In the genomic region with DNA sequence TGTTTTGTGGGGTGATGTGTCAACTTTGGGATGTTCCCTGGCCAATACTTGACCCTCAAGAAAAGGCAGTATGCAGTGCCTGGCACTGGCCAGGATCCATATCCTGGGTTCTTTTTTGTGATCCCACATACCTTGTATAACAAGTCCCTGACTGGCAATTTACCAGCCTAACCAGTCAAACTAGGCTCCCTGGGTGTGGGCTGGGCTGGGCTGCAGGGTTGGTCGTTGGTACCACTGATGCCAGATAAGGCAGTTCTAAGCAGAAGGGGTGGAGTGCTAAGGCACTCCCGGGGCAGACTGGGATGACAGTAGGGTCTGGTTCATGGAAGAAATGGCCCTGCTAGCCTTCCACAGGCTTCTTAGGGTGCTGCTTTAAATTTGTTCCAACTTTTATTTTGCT, we compare ENCODE assay signal across 21 mouse cellular contexts. TPM values are rescaled to one million over a fixed set of nuclear protein-coding genes. Genes with fewer than 3 reads are reported as not detected.
DNase-seq lines count a peak whose midpoint lies in the region; ATAC-seq and TF ChIP-seq lines count a peak whose summit lies in the region.
"Had no signal": no experiment of that assay in that cellular context is flagged by ENCODE, and none has a peak within 500 bp of the region (broad histone marks: within the 10 kb centered on the region; RNA-seq: fewer than 3 reads in every experiment).

No protein-coding gene starts in this region.

- peaks cover 27 to 32% of the 10 kb centered on the region in 2 experiments for H3K4me1 ChIP-seq in liver, embryonic 14.5 days (replicated peaks; ENCODE audit: control insufficient read depth in 2 of 2, insufficient read depth in 2 of 2, low read length in 1 of 2)
- 0 out of 2 replicates have a peak, but pooled peaks cover 6% of the 10 kb centered on the region for H3K4me1 ChIP-seq in stomach, embryonic 15.5 days
- peaks cover 15% of the 10 kb centered on the region for H3K4me1 ChIP-seq in midbrain, embryonic 10.5 days

- no peaks in the 10 kb centered on the region for H3K9me3 ChIP-seq in liver, embryonic 14.5 days (ENCODE audit: control insufficient read depth, low read length)
- no peaks in the 10 kb centered on the region for H3K9me3 ChIP-seq in stomach, embryonic 15.5 days
- H3K9me3 ChIP-seq in midbrain, embryonic 10.5 days (replicated peaks): no peaks in the 10 kb centered on the region
- H3K9me3 ChIP-seq: hindbrain, embryonic 15.5 days; limb, embryonic 15.5 days had no signal

- no peak overlapping the region for H3K4me3 ChIP-seq in liver, embryonic 14.5 days (ENCODE audit: insufficient read depth in 1 of 2, low read depth in 2 of 2, low read length in 2 of 2)
- no peak overlapping the region for H3K4me3 ChIP-seq in stomach, embryonic 15.5 days (replicated peaks)
- no peak overlapping the region for H3K4me3 ChIP-seq in midbrain, embryonic 10.5 days
- H3K4me3 ChIP-seq: gastrocnemius, adult 2 months; heart, adult 2 months; hindbrain, embryonic 15.5 days; limb, embryonic 15.5 days had no signal

- TF ChIP-seq EP300 in liver, embryonic 14.5 days (IDR thresholded peaks at IDR 0.05; ENCODE audit: low read depth): no peak

- no peaks in the 10 kb centered on the region; the same call in 1 of the 2 replicates for H3K27me3 ChIP-seq in liver, embryonic 14.5 days (ENCODE audit: control insufficient read depth, insufficient read depth, low read length)
- no peaks in the 10 kb centered on the region; the same call in 1 of the 2 replicates for H3K27me3 ChIP-seq in stomach, embryonic 15.5 days (replicated peaks)
- H3K27me3 ChIP-seq in midbrain, embryonic 10.5 days (ENCODE audit: low read depth, poor library complexity, severe bottlenecking): peaks cover 18% of the 10 kb centered on the region

- no peak for TF ChIP-seq CTCF in liver, embryonic 14.5 days (IDR thresholded peaks at IDR 0.05; ENCODE audit: low read depth)

- H3K27ac ChIP-seq in liver, embryonic 14.5 days: no peak overlapping the region
- H3K27ac ChIP-seq in stomach, embryonic 15.5 days: no peak overlapping the region
- H3K27ac ChIP-seq in midbrain, embryonic 10.5 days (replicated peaks): no peak overlapping the region
- H3K27ac ChIP-seq: gastrocnemius, adult 2 months; heart, adult 2 months; hindbrain, embryonic 15.5 days; limb, embryonic 15.5 days had no signal

- DNase-seq in lung, postnatal 25 days (ENCODE audit: low spot score): peak; percentile 12
- DNase-seq in lung, postnatal 4 days: no peak
- DNase-seq in c-Kit-positive CD71-positive TER-119-positive erythroid progenitor cells, embryonic 14.5 days (ENCODE audit: low spot score): peak; percentile 33
- peak; percentile 28 to 38 (median 33) for DNase-seq in liver, embryonic 14.5 days (ENCODE audit: low read depth in 3 of 3, low spot score in 3 of 3)
- DNase-seq in midbrain, embryonic 10.5 days (ENCODE audit: low spot score): no peak
- DNase-seq in gastrocnemius, adult 8-10 months (ENCODE audit: low spot score in 2 of 2): no peak
- DNase-seq in thymus, postnatal 10 days (ENCODE audit: low spot score in 2 of 2): no peak
- DNase-seq: B cell, adult 2 months; cerebellum, adult 18-20 months; gastrocnemius, adult 2 months; heart, adult 2 months; kidney, adult 11 months; layer of hippocampus, adult 9-11 months; midbrain, embryonic 14.5 days; right cerebral cortex, adult 18-20 months; thymus, adult 2 months had no signal

- no peak overlapping the region; the same call in 1 of the 2 replicates for H3K9ac ChIP-seq in liver, embryonic 14.5 days (replicated peaks)
- no peak overlapping the region for H3K9ac ChIP-seq in stomach, embryonic 15.5 days
- H3K9ac ChIP-seq: hindbrain, embryonic 15.5 days; limb, embryonic 15.5 days had no signal

- 2% methylated on average over 2 of the region's 2 CpGs for WGBS in liver, embryonic 14.5 days (ENCODE audit: insufficient replicate concordance)
- 29% methylated on average over 2 of the region's 2 CpGs for WGBS in stomach, embryonic 15.5 days
- WGBS in midbrain, embryonic 10.5 days: 51% methylated on average over 2 of the region's 2 CpGs

- peak overlapping the region; percentile 42 for H3K4me2 ChIP-seq in liver, embryonic 14.5 days (ENCODE audit: low read depth)
- no peak overlapping the region for H3K4me2 ChIP-seq in stomach, embryonic 15.5 days
- H3K4me2 ChIP-seq: hindbrain, embryonic 15.5 days; limb, embryonic 15.5 days had no signal

- ATAC-seq in liver, embryonic 14.5 days (ENCODE audit: insufficient read depth): peak; percentile 86
- ATAC-seq in stomach, embryonic 15.5 days (ENCODE audit: insufficient read depth, low FRiP score, low read depth): peak; percentile 73; the same call in 1 of the 2 replicates
- ATAC-seq: forebrain, embryonic 16.5 days had no signal

- no peaks in the 10 kb centered on the region for H3K36me3 ChIP-seq in liver, embryonic 14.5 days (replicated peaks; ENCODE audit: control insufficient read depth, insufficient read depth, low read depth)
- H3K36me3 ChIP-seq in stomach, embryonic 15.5 days: no peaks in the 10 kb centered on the region
- no peaks in the 10 kb centered on the region for H3K36me3 ChIP-seq in midbrain, embryonic 10.5 days
- H3K36me3 ChIP-seq: hindbrain, embryonic 15.5 days; limb, embryonic 15.5 days had no signal

RNA-seq across cellular contexts. Expression of a gene that starts 2.5 kb away (rescaled TPM):
- polyA plus RNA-seq in liver, embryonic 14.5 days (2012; rRNA removed): 0.20 and 0.29 TPM in 2 replicates
- 0.71 and 0.83 TPM in 2 replicates for polyA plus RNA-seq in liver, embryonic 14.5 days (2014; fragmentation: Nextera tagmentation; extraction: Ambion mirVana)
- polyA plus RNA-seq in stomach, embryonic 15.5 days (2015; fragmentation: Nextera tagmentation; extraction: Ambion mirVana): 5.2 and 8.9 TPM in 2 replicates
- 0.15 and 0.87 TPM in 2 replicates for polyA plus RNA-seq in midbrain, embryonic 10.5 days (2016; fragmentation: Nextera tagmentation; extraction: Ambion mirVana)
- total RNA-seq in gastrocnemius, adult 8-10 months (2022): 1 to 10 TPM; 1.2 to 6.3 (median 2.5) TPM
- total RNA-seq: heart, adult 2 months; left cerebral cortex, postnatal 14 days had no signal

RNA-seq across cellular contexts. Expression of a gene that starts 31.0 kb away (rescaled TPM):
- 5.7 and 8.3 TPM in 2 replicates for polyA plus RNA-seq in liver, embryonic 14.5 days (2012; rRNA removed)
- 3.6 and 4.0 TPM in 2 replicates for polyA plus RNA-seq in liver, embryonic 14.5 days (2014; fragmentation: Nextera tagmentation; extraction: Ambion mirVana)
- 0.26 and 0.45 TPM in 2 replicates for polyA plus RNA-seq in stomach, embryonic 15.5 days (2015; fragmentation: Nextera tagmentation; extraction: Ambion mirVana)
- 0.07 TPM in 1 of 2 replicates, not detected in the other for polyA plus RNA-seq in midbrain, embryonic 10.5 days (2016; fragmentation: Nextera tagmentation; extraction: Ambion mirVana)
- total RNA-seq in gastrocnemius, adult 8-10 months (2022): not detected
- total RNA-seq: gastrocnemius, adult 2 months; left cerebral cortex, postnatal 14 days had no signal
- polyA plus RNA-seq: forebrain, embryonic 16.5 days; hindbrain, embryonic 15.5 days; midbrain, embryonic 14.5 days had no signal

RNA-seq across cellular contexts. Expression of a gene that starts 50.9 kb away (rescaled TPM):
- 0.34 and 0.48 TPM in 2 replicates for polyA plus RNA-seq in liver, embryonic 14.5 days (2012; rRNA removed)
- polyA plus RNA-seq in liver, embryonic 14.5 days (2014; fragmentation: Nextera tagmentation; extraction: Ambion mirVana): 0.34 and 0.36 TPM in 2 replicates
- polyA plus RNA-seq in stomach, embryonic 15.5 days (2015; fragmentation: Nextera tagmentation; extraction: Ambion mirVana): 6.5 and 7.4 TPM in 2 replicates
- polyA plus RNA-seq in midbrain, embryonic 10.5 days (2016; fragmentation: Nextera tagmentation; extraction: Ambion mirVana): 6.4 and 8.7 TPM in 2 replicates
- 1 to 10 TPM; 1.6 to 2.6 (median 1.7) TPM for total RNA-seq in gastrocnemius, adult 8-10 months (2022)

RNA-seq across cellular contexts. Expression of a gene that starts 51.6 kb away (rescaled TPM):
- 2.0 and 2.1 TPM in 2 replicates for polyA plus RNA-seq in liver, embryonic 14.5 days (2012; rRNA removed)
- polyA plus RNA-seq in liver, embryonic 14.5 days (2014; fragmentation: Nextera tagmentation; extraction: Ambion mirVana): 2.2 and 2.3 TPM in 2 replicates
- polyA plus RNA-seq in stomach, embryonic 15.5 days (2015; fragmentation: Nextera tagmentation; extraction: Ambion mirVana): 2.1 TPM in 2 replicates
- polyA plus RNA-seq in midbrain, embryonic 10.5 days (2016; fragmentation: Nextera tagmentation; extraction: Ambion mirVana): 0.40 and 0.42 TPM in 2 replicates
- total RNA-seq in gastrocnemius, adult 8-10 months (2022): not detected

Comparison
In these comparisons a context has a peak if more than half of its experiments do, and no peak if none do; other contexts are left out.
1. DNase-seq: peak in lung, postnatal 25 days (single experiment), c-Kit-positive CD71-positive TER-119-positive erythroid progenitor cells, embryonic 14.5 days (single experiment) and liver, embryonic 14.5 days (3 of 3); none in lung, postnatal 4 days (0 of 2), midbrain, embryonic 10.5 days (single experiment), gastrocnemius, adult 8-10 months (0 of 2) and thymus, postnatal 10 days (0 of 2).